8 mouse cellular contexts compared by ENCODE assay signal in the genomic region with DNA sequence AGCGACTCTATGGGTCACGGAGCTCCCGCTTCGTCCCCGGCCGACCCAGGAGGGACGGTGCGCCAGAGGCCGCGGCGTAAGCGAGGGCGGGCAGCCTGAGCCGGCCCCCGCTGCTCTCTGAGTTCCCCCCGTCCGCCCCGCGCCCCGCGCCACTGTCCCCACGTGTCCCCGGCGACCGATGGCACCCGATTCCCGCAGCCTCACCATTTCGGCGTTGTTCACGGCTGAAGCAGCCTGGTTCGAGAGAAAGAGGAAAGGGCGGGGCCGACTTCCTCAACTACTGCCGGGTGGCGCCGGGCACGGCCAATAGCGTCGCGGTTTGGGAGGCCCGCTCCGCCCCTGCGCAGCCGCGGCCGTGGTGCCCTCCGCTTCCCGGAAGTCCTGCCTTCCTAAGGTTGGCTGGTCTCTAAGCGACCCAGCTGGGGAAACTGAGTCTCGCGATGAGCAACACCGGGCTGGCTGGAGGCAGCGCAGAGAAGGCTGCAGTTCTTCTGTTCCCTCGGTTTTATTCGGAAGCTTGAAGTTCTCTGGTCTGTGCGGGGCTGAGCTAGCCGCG. TPM values are rescaled to one million over a fixed set of nuclear protein-coding genes. Genes with fewer than 3 reads are reported as not detected.
A peak's percentile ranks its signal among the peaks of the same experiment; 100 is the strongest.
DNase-seq lines count a peak whose midpoint lies in the region; ATAC-seq lines count a peak whose summit lies in the region.

Arpc5l (plus strand) TSS at position 469 of the 556 bp plus-strand sequence.

- ATAC-seq in inflammation-experienced regulatory T-cells, adult 6 months: peak; percentile 77
- ATAC-seq in megakaryocyte-erythroid progenitor cell, adult 5-6 weeks (replicated peaks; ENCODE audit: low FRiP score, low TSS enrichment, poor library complexity, severe bottlenecking): peak; percentile 71

- intact Hi-C loops in gastrocnemius, postnatal 14 days (cut with DNase I; ENCODE audit: low total_unique reads): no loop called here
- intact Hi-C loops in left cerebral cortex, postnatal 10 days (cut with DNase I): no loop called here

- peak; percentile 94 for DNase-seq in adipocyte (ENCODE audit: low spot score)
- peak; percentile 97 for DNase-seq in embryo, embryonic 10 days (ENCODE audit: low spot score)
- DNase-seq in gastrocnemius, postnatal 14 days: peak; percentile 94
- DNase-seq in left cerebral cortex, postnatal 10 days (ENCODE audit: extremely low spot score in 1 of 2, low spot score in 2 of 2): peak; percentile 87 to 96
- peak; percentile 93 for DNase-seq in right cerebral cortex, postnatal 25 days
- DNase-seq in urinary bladder, postnatal 4 days (ENCODE audit: low spot score in 2 of 2): peak; percentile 87 to 94

RNA-seq across cellular contexts. Expression of gene Arpc5l, which starts in this region (rescaled TPM):
- total RNA-seq in gastrocnemius, postnatal 14 days (2021): 10 to 100 TPM; 55.1 to 58.2 TPM
- polyA plus RNA-seq in inflammation-experienced regulatory T-cells, adult 6 months (2017; shearing (Covaris generic)): 100 to 1,000 TPM; 111 to 141 (median 119) TPM
- 100 to 1,000 TPM in 1 of 2 experiments, 10 to 100 TPM in 1; 93.1 to 103 TPM for total RNA-seq in left cerebral cortex, postnatal 10 days (2021)
- total RNA-seq in megakaryocyte-erythroid progenitor cell, adult 5-6 weeks (2014; fragmentation: Nextera tagmentation): 56.6 and 77.5 TPM in 2 replicates
- total RNA-seq in megakaryocyte-erythroid progenitor cell, adult 5-6 weeks (2017): 39.5 and 52.9 TPM in 2 replicates

Comparison
In these comparisons a context has a peak if more than half of its experiments do, and no peak if none do; other contexts are left out.
1. Peak in every context shown above with its lines: DNase-seq and ATAC-seq.